Mouse (Mus musculus): ENCODE data around the gene Abca17. TPM values are rescaled to one million over a fixed set of nuclear protein-coding genes. Genes with fewer than 3 reads are reported as not detected.
A peak's percentile ranks its signal among the peaks of the same experiment; 100 is the strongest.

The Abca17 gene
- polyA plus RNA-seq, 1 experiment from 2014 or later, result not detected

GRCm38 (mm10) chr17:24243311-24243969, 107.4 kb downstream of the Abca17 start:
- no peak for DNase-seq
- Histone ChIP-seq H3K4me1 (replicated peaks) (peaks cover 8% of the 10 kb centered on the region), H3K9me3 (replicated peaks) (peaks cover 6% of the 10 kb centered on the region; the same call in 1 of the 2 replicates), H3K36me3 (peaks cover 94% of the 10 kb centered on the region), H3K27ac (no peak overlapping the region), H3K27me3 (no peaks in the 10 kb centered on the region), H3K4me3 (replicated peaks) (no peak overlapping the region), H3K4me2 (no peak overlapping the region), H3K9ac (no peak overlapping the region)
- no peak for ATAC-seq (ENCODE audit: low read depth)
- WGBS (ENCODE audit: insufficient replicate concordance), result 79% methylated on average over 4 of the region's 4 CpGs

- no peak overlapping the region for H3K4me2 ChIP-seq
- H3K4me1 ChIP-seq (replicated peaks), result no peaks in the 10 kb centered on the region
- H3K27me3 ChIP-seq, result no peaks in the 10 kb centered on the region
- H3K4me3 ChIP-seq (replicated peaks), result no peak overlapping the region
- H3K27ac ChIP-seq, result no peak overlapping the region
- ATAC-seq (ENCODE audit: low read depth) (no peak), DNase-seq (no peak)
- H3K36me3 ChIP-seq, result peaks cover 100% of the 10 kb centered on the region
- H3K9me3 ChIP-seq (replicated peaks), result no peaks in the 10 kb centered on the region
- 95% methylated on average over 7 of the region's 7 CpGs for WGBS (ENCODE audit: insufficient replicate concordance)
- no peak overlapping the region for H3K9ac ChIP-seq
These were observed 113.9 kb downstream of the Abca17 start for GRCm38 (mm10) chr17:24236921-24237320.

GRCm38 (mm10) chr17:24236479-24236878, 114.4 kb downstream of the Abca17 start:
- 96% methylated on average over 1 of the region's 1 CpGs for WGBS (ENCODE audit: insufficient replicate concordance)
- no peaks in the 10 kb centered on the region for H3K27me3 ChIP-seq
- ATAC-seq (ENCODE audit: low read depth) (no peak), DNase-seq (no peak)
- H3K9ac ChIP-seq, result no peak overlapping the region
- no peaks in the 10 kb centered on the region for H3K9me3 ChIP-seq (replicated peaks)
- no peak overlapping the region for H3K4me2 ChIP-seq
- peaks cover 100% of the 10 kb centered on the region for H3K36me3 ChIP-seq
- H3K27ac ChIP-seq, result no peak overlapping the region
- no peak overlapping the region for H3K4me3 ChIP-seq (replicated peaks)
- no peaks in the 10 kb centered on the region for H3K4me1 ChIP-seq (replicated peaks)

- H3K4me3 ChIP-seq (replicated peaks), result no peak overlapping the region
- peaks cover 100% of the 10 kb centered on the region for H3K36me3 ChIP-seq
- ATAC-seq (ENCODE audit: low read depth), result no peak
- no peaks in the 10 kb centered on the region for H3K9me3 ChIP-seq (replicated peaks)
- 0 out of 2 replicates have a peak overlapping the region, but pooled peaks have one; percentile 12 for H3K4me2 ChIP-seq
- no peaks in the 10 kb centered on the region for H3K27me3 ChIP-seq
- H3K9ac ChIP-seq, result peak overlapping the region; percentile 26
- 85% methylated on average over 7 of the region's 7 CpGs for WGBS (ENCODE audit: insufficient replicate concordance)
- peak overlapping the region; percentile 97 for H3K27ac ChIP-seq
- H3K4me1 ChIP-seq (replicated peaks), result peaks cover 49% of the 10 kb centered on the region
- no peak for DNase-seq
These were observed 122.9 kb downstream of the Abca17 start for GRCm38 (mm10) chr17:24227941-24228340.

- Histone ChIP-seq H3K4me1 (replicated peaks) (peaks cover 54% of the 10 kb centered on the region), H3K4me2 (peak overlapping the region; percentile 58), H3K9ac (peak overlapping the region; percentile 67), H3K27ac (peak overlapping the region; percentile 97), H3K36me3 (peaks cover 98% of the 10 kb centered on the region), H3K9me3 (replicated peaks) (no peaks in the 10 kb centered on the region), H3K27me3 (no peaks in the 10 kb centered on the region), H3K4me3 (replicated peaks) (0 out of 2 replicates have a peak overlapping the region, but pooled peaks have one; percentile 23)
- WGBS (ENCODE audit: insufficient replicate concordance), result 83% methylated on average over 8 of the region's 8 CpGs
- ATAC-seq (ENCODE audit: low read depth) (no peak), DNase-seq (no peak)
These were observed 124.1 kb downstream of the Abca17 start for GRCm38 (mm10) chr17:24226721-24227120.

GRCm38 (mm10) chr17:24225851-24226250, 125.0 kb downstream of the Abca17 start:
- Histone ChIP-seq H3K36me3 (peaks cover 89% of the 10 kb centered on the region), H3K9me3 (replicated peaks) (no peaks in the 10 kb centered on the region), H3K4me1 (replicated peaks) (peaks cover 63% of the 10 kb centered on the region), H3K4me2 (peak overlapping the region; percentile 58), H3K27me3 (no peaks in the 10 kb centered on the region), H3K4me3 (replicated peaks) (peak overlapping the region; percentile 23; the same call in 1 of the 2 replicates), H3K9ac (peak overlapping the region; percentile 67), H3K27ac (peak overlapping the region; percentile 97)
- DNase-seq, result peak; percentile 73
- ATAC-seq (ENCODE audit: low read depth), result peak; percentile 96
- WGBS (ENCODE audit: insufficient replicate concordance), result 35% methylated on average over 5 of the region's 5 CpGs

- Histone ChIP-seq H3K27me3 (no peaks in the 10 kb centered on the region), H3K4me3 (replicated peaks) (no peak overlapping the region), H3K27ac (peak overlapping the region; percentile 97), H3K9me3 (replicated peaks) (no peaks in the 10 kb centered on the region), H3K4me1 (replicated peaks) (peaks cover 68% of the 10 kb centered on the region), H3K4me2 (no peak overlapping the region), H3K36me3 (peaks cover 78% of the 10 kb centered on the region), H3K9ac (peak overlapping the region; percentile 67)
- DNase-seq (no peak), ATAC-seq (ENCODE audit: low read depth) (no peak)
- WGBS (ENCODE audit: insufficient replicate concordance), result 79% methylated on average over 10 of the region's 10 CpGs
These were observed 126.1 kb downstream of the Abca17 start for GRCm38 (mm10) chr17:24224741-24225140.

GRCm38 (mm10) chr17:24223513-24223912, 127.4 kb downstream of the Abca17 start:
- Histone ChIP-seq H3K27me3 (no peaks in the 10 kb centered on the region), H3K4me3 (replicated peaks) (no peak overlapping the region), H3K36me3 (peaks cover 75% of the 10 kb centered on the region), H3K9ac (no peak overlapping the region), H3K27ac (peak overlapping the region; percentile 88; the same call in 1 of the 2 replicates), H3K4me1 (replicated peaks) (peaks cover 72% of the 10 kb centered on the region), H3K9me3 (replicated peaks) (no peaks in the 10 kb centered on the region), H3K4me2 (no peak overlapping the region)
- ATAC-seq (ENCODE audit: low read depth), result no peak
- no peak for DNase-seq
- WGBS (ENCODE audit: insufficient replicate concordance), result 93% methylated on average over 5 of the region's 5 CpGs

GRCm38 (mm10) chr17:24222653-24223052, 128.2 kb downstream of the Abca17 start:
- Histone ChIP-seq H3K27ac (peak overlapping the region; percentile 88), H3K4me1 (replicated peaks) (peaks cover 72% of the 10 kb centered on the region), H3K9me3 (replicated peaks) (no peaks in the 10 kb centered on the region), H3K4me3 (replicated peaks) (no peak overlapping the region), H3K36me3 (peaks cover 75% of the 10 kb centered on the region), H3K9ac (no peak overlapping the region), H3K4me2 (no peak overlapping the region), H3K27me3 (no peaks in the 10 kb centered on the region)
- DNase-seq (no peak), ATAC-seq (ENCODE audit: low read depth) (no peak)
- WGBS (ENCODE audit: insufficient replicate concordance), result 80% methylated on average over 6 of the region's 6 CpGs

- no peaks in the 10 kb centered on the region for H3K9me3 ChIP-seq (replicated peaks)
- DNase-seq (peak; percentile 87), ATAC-seq (ENCODE audit: low read depth) (peak; percentile 89)
- H3K4me2 ChIP-seq, result peak within 1 kb of the TSS; percentile 97
- 1% methylated on average over 41 of the region's 41 CpGs for WGBS (ENCODE audit: insufficient replicate concordance)
- H3K36me3 ChIP-seq, result peaks cover 75% of the 10 kb centered on the region
- peak within 1 kb of the TSS; percentile 88 for H3K27ac ChIP-seq
- peak within 1 kb of the TSS; percentile 83 for H3K4me3 ChIP-seq (replicated peaks)
- peaks cover 59% of the 10 kb centered on the region for H3K4me1 ChIP-seq (replicated peaks)
- H3K9ac ChIP-seq, result peak within 1 kb of the TSS; percentile 94
- H3K27me3 ChIP-seq, result no peaks in the 10 kb centered on the region
These were observed 130.1 kb downstream of the Abca17 start, which contains the start of gene Tedc2 for GRCm38 (mm10) chr17:24220435-24221411. Tedc2 (minus strand) TSS chr17:24220851.

GRCm38 (mm10) chr17:24216836-24217235, 134.0 kb downstream of the Abca17 start:
- Histone ChIP-seq H3K9me3 (replicated peaks) (no peaks in the 10 kb centered on the region), H3K36me3 (peaks cover 50% of the 10 kb centered on the region), H3K4me2 (no peak overlapping the region), H3K4me3 (replicated peaks) (no peak overlapping the region), H3K27me3 (peaks cover 13% of the 10 kb centered on the region), H3K4me1 (replicated peaks) (peaks cover 62% of the 10 kb centered on the region), H3K27ac (no peak overlapping the region), H3K9ac (no peak overlapping the region)
- DNase-seq (no peak), ATAC-seq (ENCODE audit: low read depth) (no peak)
- 74% methylated on average over 4 of the region's 4 CpGs for WGBS (ENCODE audit: insufficient replicate concordance)
